Mouse (Mus musculus): ENCODE results near the gene Lor. TPM values are rescaled to one million over a fixed set of nuclear protein-coding genes. Genes with fewer than 3 reads are reported as not detected.

The Lor gene
- polyA plus RNA-seq (2014; fragmentation: Illumina TruSeq; extraction: RNeasy Lipid Tissue Mini Kit (QIAGEN cat#74804); ENCODE audit: low read depth, low replicate concordance), result not detected

DNA sequence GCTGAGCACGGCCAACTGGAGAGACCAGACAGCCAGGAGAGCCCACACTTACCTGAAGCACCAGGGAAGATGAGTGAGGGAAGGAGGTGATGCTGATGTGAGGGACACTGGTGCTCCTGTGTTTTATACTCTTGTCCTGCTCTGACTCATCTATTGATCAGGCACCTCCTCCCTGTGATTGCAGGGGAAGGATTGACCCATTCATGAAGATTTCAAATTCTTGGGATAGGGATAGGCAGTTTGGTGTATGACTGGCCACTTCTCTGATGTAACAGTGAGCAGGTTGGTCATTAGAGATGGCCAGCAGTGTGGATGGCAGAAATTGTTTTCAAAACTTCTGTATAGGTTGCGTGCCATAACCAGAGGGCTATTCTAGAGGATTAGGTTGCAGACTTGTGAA lies at the start of gene Lor:
Gene Lor, minus strand, starts transcription at position 101 of the 400 bp plus-strand sequence.

GRCm38 (mm10) chr3:92123847-92124246 lies 40.9 kb upstream of the Lor start, which contains the start of gene Prr9:
Gene Prr9, minus strand, starts transcription at chr3:92123947.

Other genes with a start within 250 kb of the Lor start
- gene Pglyrp3, start 68.6 kb downstream of the Lor start, polyA plus RNA-seq (2014; fragmentation: Illumina TruSeq; extraction: RNeasy Lipid Tissue Mini Kit (QIAGEN cat#74804); ENCODE audit: low read depth, low replicate concordance), result not detected
- not detected for gene Prr9, start 40.8 kb upstream of the Lor start, polyA plus RNA-seq (2014; fragmentation: Illumina TruSeq; extraction: RNeasy Lipid Tissue Mini Kit (QIAGEN cat#74804); ENCODE audit: low read depth, low replicate concordance)
- not detected for gene Lelp1, start 59.6 kb upstream of the Lor start, polyA plus RNA-seq (2014; fragmentation: Illumina TruSeq; extraction: RNeasy Lipid Tissue Mini Kit (QIAGEN cat#74804); ENCODE audit: low read depth, low replicate concordance)
- gene Sprr2a1, start 132.7 kb upstream of the Lor start, polyA plus RNA-seq (2014; fragmentation: Illumina TruSeq; extraction: RNeasy Lipid Tissue Mini Kit (QIAGEN cat#74804); ENCODE audit: low read depth, low replicate concordance), result 1,777 TPM
- 3,571 TPM for gene Sprr2a2, start 132.8 kb upstream of the Lor start, polyA plus RNA-seq (2014; fragmentation: Illumina TruSeq; extraction: RNeasy Lipid Tissue Mini Kit (QIAGEN cat#74804); ENCODE audit: low read depth, low replicate concordance)
- gene Sprr2a3, start 202.3 kb upstream of the Lor start, polyA plus RNA-seq (2014; fragmentation: Illumina TruSeq; extraction: RNeasy Lipid Tissue Mini Kit (QIAGEN cat#74804); ENCODE audit: low read depth, low replicate concordance), result 333 TPM
- gene Sprr2b, start 233.5 kb upstream of the Lor start, polyA plus RNA-seq (2014; fragmentation: Illumina TruSeq; extraction: RNeasy Lipid Tissue Mini Kit (QIAGEN cat#74804); ENCODE audit: low read depth, low replicate concordance), result not detected